Mouse (Mus musculus): ENCODE data around the gene Swt1. TPM values are rescaled to one million over a fixed set of nuclear protein-coding genes. Genes with fewer than 3 reads are reported as not detected.

The Swt1 gene
- polyA plus RNA-seq, 1 experiment from 2014 or later, result 25.1 TPM

GRCm38 (mm10) chr1:151325328-151325727 lies 102.9 kb downstream of the Swt1 start:
- Histone ChIP-seq H3K9ac (ENCODE audit: low read length) (no peak overlapping the region), H3K9me3 (ENCODE audit: control insufficient read depth, low read length) (no peaks in the 10 kb centered on the region), H3K36me3 (ENCODE audit: control insufficient read depth, insufficient read depth, low read length) (no peaks in the 10 kb centered on the region), H3K4me1 (replicated peaks; ENCODE audit: control insufficient read depth, insufficient read depth) (no peaks in the 10 kb centered on the region), H3K4me2 (replicated peaks; ENCODE audit: low read depth) (no peak overlapping the region), H3K27ac (replicated peaks) (no peak overlapping the region), H3K27me3 (ENCODE audit: control insufficient read depth, insufficient read depth, low read length) (no peaks in the 10 kb centered on the region), H3K4me3 (ENCODE audit: low read depth, low read length) (no peak overlapping the region)
- DNase-seq (ENCODE audit: low spot score) (no peak), ATAC-seq (ENCODE audit: low FRiP score, low TSS enrichment) (no peak)
- no peak for TF ChIP-seq EP300 (optimal IDR thresholded peaks at IDR 0.05)
- no peak for TF ChIP-seq CTCF (IDR thresholded peaks at IDR 0.05; ENCODE audit: low read depth)
- WGBS, result 42% methylated on average over 1 of the region's 1 CpGs

- Histone ChIP-seq H3K36me3 (ENCODE audit: control insufficient read depth, insufficient read depth, low read length) (no peaks in the 10 kb centered on the region), H3K27ac (replicated peaks) (no peak overlapping the region), H3K4me2 (replicated peaks; ENCODE audit: low read depth) (no peak overlapping the region), H3K4me1 (replicated peaks; ENCODE audit: control insufficient read depth, insufficient read depth) (no peaks in the 10 kb centered on the region), H3K4me3 (ENCODE audit: low read depth, low read length) (no peak overlapping the region), H3K9me3 (ENCODE audit: control insufficient read depth, low read length) (no peaks in the 10 kb centered on the region), H3K27me3 (ENCODE audit: control insufficient read depth, insufficient read depth, low read length) (no peaks in the 10 kb centered on the region), H3K9ac (ENCODE audit: low read length) (no peak overlapping the region)
- DNase-seq (ENCODE audit: low spot score) (no peak), ATAC-seq (ENCODE audit: low FRiP score, low TSS enrichment) (no peak)
- TF ChIP-seq CTCF (IDR thresholded peaks at IDR 0.05; ENCODE audit: low read depth), result no peak
- TF ChIP-seq EP300 (optimal IDR thresholded peaks at IDR 0.05), result no peak
- WGBS, result 64% methylated on average over 4 of the region's 4 CpGs
Measured at GRCm38 (mm10) chr1:151320408-151320807, 107.8 kb downstream of the Swt1 start.

GRCm38 (mm10) chr1:151319267-151319666 lies 109.0 kb downstream of the Swt1 start:
- Histone ChIP-seq H3K9ac (ENCODE audit: low read length) (no peak overlapping the region), H3K4me2 (replicated peaks; ENCODE audit: low read depth) (no peak overlapping the region), H3K27ac (replicated peaks) (no peak overlapping the region), H3K4me3 (ENCODE audit: low read depth, low read length) (no peak overlapping the region), H3K4me1 (replicated peaks; ENCODE audit: control insufficient read depth, insufficient read depth) (no peaks in the 10 kb centered on the region), H3K9me3 (ENCODE audit: control insufficient read depth, low read length) (no peaks in the 10 kb centered on the region), H3K27me3 (ENCODE audit: control insufficient read depth, insufficient read depth, low read length) (no peaks in the 10 kb centered on the region), H3K36me3 (ENCODE audit: control insufficient read depth, insufficient read depth, low read length) (no peaks in the 10 kb centered on the region)
- ATAC-seq (ENCODE audit: low FRiP score, low TSS enrichment) (no peak), DNase-seq (ENCODE audit: low spot score) (no peak)
- whole genome bisulfite sequencing, result 54% methylated on average over 7 of the region's 7 CpGs
- TF ChIP-seq EP300 (optimal IDR thresholded peaks at IDR 0.05) (no peak), CTCF (IDR thresholded peaks at IDR 0.05; ENCODE audit: low read depth) (no peak)

Small RNAs within 50 kb of the gene (microRNA-seq; reads per million reads assigned to microRNA genes)
- gene Mir7682, result not detected

Other genes starting within 250 kb of the Swt1 start
- not detected in 2 replicates for gene Gm47985, start 245.9 kb downstream of the Swt1 start, polyA plus RNA-seq (2015; fragmentation: Nextera tagmentation; extraction: Ambion mirVana)
- gene Gm8947, start 236.1 kb downstream of the Swt1 start, polyA plus RNA-seq (2015; fragmentation: Nextera tagmentation; extraction: Ambion mirVana), result 0.05 TPM in 1 of 2 replicates, not detected in the other
- not detected in 2 replicates for gene Gm47995, start 230.0 kb downstream of the Swt1 start, polyA plus RNA-seq (2015; fragmentation: Nextera tagmentation; extraction: Ambion mirVana)
- not detected in 2 replicates for gene 3110040M04Rik, start 224.3 kb downstream of the Swt1 start, polyA plus RNA-seq (2015; fragmentation: Nextera tagmentation; extraction: Ambion mirVana)
- gene Gm47996, start 218.3 kb downstream of the Swt1 start, polyA plus RNA-seq (2015; fragmentation: Nextera tagmentation; extraction: Ambion mirVana), result not detected in 2 replicates
- 92.8 and 97.5 TPM in 2 replicates for gene Ivns1abp, start 84.0 kb downstream of the Swt1 start, polyA plus RNA-seq (2015; fragmentation: Nextera tagmentation; extraction: Ambion mirVana)
- gene Trmt1l, start 87 bp upstream of the Swt1 start, polyA plus RNA-seq (2015; fragmentation: Nextera tagmentation; extraction: Ambion mirVana), result 15.2 and 15.9 TPM in 2 replicates
- gene Rnf2, start 72.5 kb upstream of the Swt1 start, polyA plus RNA-seq (2015; fragmentation: Nextera tagmentation; extraction: Ambion mirVana), result 29.8 and 32.6 TPM in 2 replicates
- gene Fam129a, start 142.7 kb upstream of the Swt1 start, polyA plus RNA-seq (2015; fragmentation: Nextera tagmentation; extraction: Ambion mirVana), result 17.7 and 23.5 TPM in 2 replicates

Data from stomach, postnatal 0 days (tissue).